Mouse (Mus musculus): Measurements from ENCODE around the gene Cntn3.

Cntn3 gene

GRCm38 (mm10) chr6:102478320-102479080 is 94.4 kb downstream of the Cntn3 start:
- no peak for DNase-seq

GRCm38 (mm10) chr6:102438353-102438752 is 134.5 kb downstream of the Cntn3 start:
- no peak for DNase-seq

DNA sequence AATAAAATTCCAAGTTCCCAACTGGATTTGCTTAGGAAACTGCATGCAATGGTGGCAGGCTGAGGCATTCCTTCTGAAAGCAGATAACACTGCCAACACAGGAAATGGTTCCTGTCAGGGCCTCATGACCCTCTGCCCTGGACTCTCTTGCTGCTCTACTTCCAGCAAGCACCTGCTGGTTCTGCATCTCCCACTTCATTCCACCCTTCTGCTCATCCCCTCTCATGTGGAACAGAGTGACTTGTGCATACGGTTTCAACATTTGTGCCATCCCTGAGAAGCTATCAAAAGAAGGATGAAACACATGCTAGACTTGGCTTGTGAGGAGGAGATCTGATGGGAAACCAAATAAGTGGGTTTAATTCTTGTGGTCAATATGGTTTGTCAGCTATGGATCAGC is 145.4 kb downstream of the Cntn3 start:
- DNase-seq, result no peak

- no peak for DNase-seq
Measured at GRCm38 (mm10) chr6:102421781-102422180, 151.1 kb downstream of the Cntn3 start.

DNA sequence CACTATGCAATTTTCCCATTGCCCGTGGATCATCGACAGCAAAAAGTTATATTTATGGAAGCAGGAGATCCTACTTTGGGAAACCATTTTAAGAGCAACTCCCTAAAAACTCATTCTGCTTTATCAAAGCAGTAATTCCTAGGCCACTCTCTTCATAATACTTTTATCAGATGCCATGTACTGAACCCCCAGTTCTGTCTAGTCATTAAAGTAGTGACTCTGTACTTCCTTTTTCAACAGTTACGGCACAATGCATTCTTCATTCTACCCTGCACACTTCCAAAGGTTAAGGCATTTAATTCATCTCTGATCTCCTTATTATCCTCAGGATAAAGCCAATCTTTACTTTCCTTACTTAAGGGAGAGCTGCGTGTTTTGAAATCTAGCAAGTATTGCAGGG is 184.3 kb downstream of the Cntn3 start:
- no peak for DNase-seq

GRCm38 (mm10) chr6:102372112-102372511 is 200.8 kb downstream of the Cntn3 start:
- no peak for DNase-seq

DNA sequence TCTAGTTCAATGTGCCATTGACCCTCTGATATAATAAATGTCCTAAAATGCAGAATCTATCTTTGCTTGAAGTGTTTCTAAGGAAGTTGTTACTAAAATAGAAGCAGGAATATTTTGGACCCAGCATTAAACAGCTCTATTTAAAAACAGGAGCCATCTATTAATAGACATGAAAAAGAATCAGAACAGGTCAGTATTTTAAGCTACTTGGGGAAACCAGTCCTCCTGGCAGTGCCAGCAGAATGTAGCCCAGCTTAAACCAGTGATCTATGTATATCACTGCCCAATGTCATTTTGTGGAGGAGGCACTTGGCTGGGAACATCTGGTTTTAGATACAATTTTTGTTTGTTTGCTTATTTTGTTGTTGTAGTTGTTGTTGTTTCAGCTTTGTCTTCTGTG is 209.0 kb downstream of the Cntn3 start:
- no peak for DNase-seq

GRCm38 (mm10) chr6:102363291-102363832 is 209.5 kb downstream of the Cntn3 start:
- no peak for DNase-seq

GRCm38 (mm10) chr6:102332144-102332543 is 240.8 kb downstream of the Cntn3 start:
- DNase-seq, result no peak

DNA sequence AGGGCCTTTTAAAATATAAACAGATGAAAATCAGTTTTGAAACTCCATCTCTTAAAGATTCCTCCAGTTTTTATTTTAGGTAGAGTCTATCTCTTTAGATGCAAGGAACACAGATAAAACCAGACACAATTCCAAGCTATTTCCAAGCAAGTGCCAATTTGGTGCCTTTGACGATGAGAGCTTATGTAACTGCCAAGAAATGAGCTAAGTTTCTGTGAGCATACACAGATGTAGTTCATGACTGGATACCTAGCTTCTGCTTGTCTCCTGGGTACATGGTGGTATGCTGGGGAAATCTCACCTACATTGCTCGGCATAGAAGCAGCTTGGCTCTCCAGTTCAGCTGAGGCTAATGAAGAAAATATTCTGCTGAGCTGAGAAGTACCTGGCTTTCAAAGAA is 246.2 kb downstream of the Cntn3 start:
- no peak for DNase-seq

DNA sequence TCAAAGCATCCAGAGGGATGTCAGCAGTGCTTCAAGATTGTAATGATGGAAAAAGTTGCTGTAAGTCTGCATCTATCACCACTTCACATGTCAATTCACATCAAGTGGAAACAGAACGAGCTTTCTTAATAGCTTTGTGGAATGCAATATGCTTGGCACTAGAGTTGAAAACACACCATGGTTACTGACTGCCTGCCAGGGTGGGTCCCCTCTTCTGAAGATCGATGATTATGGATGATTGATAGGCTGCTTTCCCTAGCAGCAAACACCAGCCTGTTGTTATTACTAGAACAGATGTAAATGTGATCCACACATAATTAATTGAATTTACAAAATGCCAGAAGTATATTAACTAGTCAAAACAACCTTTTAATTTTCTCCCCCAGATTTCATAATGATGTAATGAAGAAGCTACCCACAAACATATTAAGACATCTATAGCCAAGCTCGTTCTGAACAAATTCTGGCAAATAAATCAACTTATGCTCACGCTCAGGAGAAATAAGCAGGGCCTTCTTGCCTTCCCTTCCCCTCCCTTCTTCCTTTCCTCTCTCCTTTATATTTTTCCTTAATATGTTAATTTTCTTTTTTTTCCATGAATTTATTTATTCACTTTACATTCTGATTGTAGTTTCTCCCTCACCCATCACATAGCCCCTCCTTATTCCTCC is 250.2 kb downstream of the Cntn3 start:
- DNase-seq, result no peak

GRCm38 (mm10) chr6:102319755-102320154 is 253.1 kb downstream of the Cntn3 start:
- DNase-seq, result no peak

GRCm38 (mm10) chr6:102282889-102283288 is 290.0 kb downstream of the Cntn3 start:
- DNase-seq, result no peak

DNA sequence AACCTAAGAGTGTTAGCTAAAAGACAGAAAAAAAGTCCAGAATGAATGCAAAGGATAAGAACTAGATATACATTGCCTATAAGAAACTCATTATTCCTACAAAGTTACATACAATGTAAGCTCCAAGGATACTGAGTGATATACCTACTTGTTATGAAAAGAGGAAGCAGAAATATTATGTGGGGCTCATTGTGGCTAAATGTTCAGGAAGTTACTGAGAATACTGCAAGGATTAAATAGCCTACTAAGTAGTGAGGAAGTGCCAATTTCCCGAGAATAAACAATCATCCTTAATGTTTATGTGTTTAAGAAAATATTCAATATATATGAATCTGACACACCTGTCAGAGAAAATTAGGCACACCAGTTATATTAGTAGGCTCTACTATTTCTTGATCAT is 341.9 kb downstream of the Cntn3 start:
- no peak for DNase-seq

- DNase-seq, result no peak
Measured at GRCm38 (mm10) chr6:102186316-102186715, 386.6 kb downstream of the Cntn3 start.

DNA sequence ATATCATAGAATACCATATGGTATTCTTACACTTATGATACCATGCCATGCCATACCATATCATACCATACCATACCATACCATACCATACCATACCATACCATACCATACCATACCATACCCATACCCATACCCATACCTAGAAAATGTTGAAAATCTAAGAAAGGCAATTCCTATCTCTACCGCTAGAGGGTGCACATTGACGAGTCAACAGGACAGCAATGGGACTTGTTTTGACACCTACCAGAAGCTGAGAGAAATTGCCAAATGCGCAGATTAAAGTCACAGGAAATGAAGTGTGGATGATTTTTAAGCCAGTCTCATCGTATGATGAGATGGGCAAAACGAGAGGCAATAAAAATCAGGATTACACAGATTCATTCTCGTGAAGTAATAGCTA is 402.0 kb downstream of the Cntn3 start:
- DNase-seq, result no peak

- no peak for DNase-seq
Measured at GRCm38 (mm10) chr6:102161186-102161585, 411.7 kb downstream of the Cntn3 start.

GRCm38 (mm10) chr6:102121676-102122075 is 451.2 kb downstream of the Cntn3 start:
- no peak for DNase-seq

GRCm38 (mm10) chr6:102120003-102120402 is 452.9 kb downstream of the Cntn3 start:
- DNase-seq, result no peak

DNA sequence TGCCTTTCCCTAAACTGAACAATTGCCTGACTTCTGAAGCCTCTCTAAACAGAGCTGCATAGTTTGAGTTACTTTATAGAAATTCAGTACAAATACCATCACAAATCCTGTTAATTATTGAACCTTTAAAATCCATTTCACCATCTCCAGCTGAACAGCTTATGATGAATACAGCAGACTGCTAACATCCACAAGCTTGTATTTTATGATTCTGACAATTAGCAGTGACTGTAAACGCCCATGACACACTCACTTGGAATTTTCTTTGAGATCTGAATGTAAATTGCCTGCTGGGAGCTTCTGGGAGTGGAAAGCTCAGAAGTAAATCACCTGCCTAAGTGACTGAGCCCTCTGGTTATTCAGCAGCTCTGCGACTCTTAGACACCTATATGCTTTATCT is 459.3 kb downstream of the Cntn3 start:
- no peak for DNase-seq

Measured in cerebellum, postnatal 36 days (tissue).